Mouse (Mus musculus): ENCODE measurements around the gene Tfdp1. TPM values are rescaled to one million over a fixed set of nuclear protein-coding genes. Genes with fewer than 3 reads are reported as not detected.
A peak's percentile ranks its signal among the peaks of the same experiment; 100 is the strongest.

Gene Tfdp1
- polyA plus RNA-seq, 1 experiment = 44.9 TPM

DNA sequence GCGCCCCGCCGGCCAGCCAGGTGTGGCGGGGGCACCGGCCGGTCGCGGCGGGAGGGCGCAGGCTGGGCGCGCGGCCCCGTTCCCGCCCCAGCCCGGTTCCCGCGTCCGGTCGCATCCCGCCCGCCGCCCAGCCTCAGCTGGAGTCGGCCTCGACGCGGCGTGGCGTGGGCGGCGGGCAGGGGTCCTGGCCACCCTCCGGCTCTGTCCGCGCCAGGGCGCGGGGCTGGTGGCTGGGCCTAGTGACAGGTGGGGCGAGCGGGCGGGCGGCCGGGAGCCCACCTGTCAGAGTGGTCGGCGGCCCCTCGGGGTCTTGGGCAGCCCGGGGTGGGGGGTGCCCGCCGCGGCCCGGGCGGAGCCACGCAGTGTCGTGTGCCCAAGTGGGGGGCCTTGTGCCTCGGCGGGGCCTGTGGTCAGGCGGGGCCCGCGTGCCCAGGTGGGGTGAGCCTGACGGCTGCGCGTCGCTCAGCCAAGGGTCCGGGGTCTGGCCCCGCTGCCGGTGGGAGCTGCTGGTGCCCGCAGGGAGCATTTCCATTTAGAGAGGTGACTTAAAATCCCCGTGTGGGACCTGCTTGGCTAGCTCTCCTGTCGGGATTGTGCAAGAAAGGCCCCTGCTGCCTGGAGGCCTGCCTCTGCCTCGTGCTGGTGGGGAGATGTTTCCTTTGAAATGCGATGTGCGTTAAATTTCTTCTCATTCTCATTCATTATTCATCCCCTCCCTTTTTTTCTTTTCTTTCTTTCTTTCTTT lies 522 bp downstream of the Tfdp1 start:
- H3K27ac ChIP-seq (ENCODE audit: control insufficient read depth, insufficient read depth, low read depth, low read length) = peak overlapping the region; percentile 44
- H3K27me3 ChIP-seq (ENCODE audit: control insufficient read depth, insufficient read depth, low read length) = no peaks in the 10 kb centered on the region
- peak overlapping the region; percentile 65 for H3K4me3 ChIP-seq (ENCODE audit: control insufficient read depth, low read depth, low read length)
- H3K36me3 ChIP-seq (ENCODE audit: control insufficient read depth, insufficient read depth, low read length) = no peaks in the 10 kb centered on the region; the same call in 1 of the 2 replicates
- H3K4me1 ChIP-seq (ENCODE audit: control insufficient read depth, insufficient read depth, low read length) = peaks cover 4% of the 10 kb centered on the region
- TF ChIP-seq CTCF (IDR thresholded peaks at IDR 0.05; ENCODE audit: control insufficient read depth, insufficient read depth, insufficient replicate concordance, low read depth, low read length) (no peak), POLR2A (IDR thresholded peaks at IDR 0.05; ENCODE audit: control insufficient read depth, low read depth, low read length) (no peak)

- Histone ChIP-seq H3K4me3 (ENCODE audit: control insufficient read depth, low read depth, low read length) (peak overlapping the region; percentile 32; the same call in 1 of the 2 replicates), H3K27me3 (ENCODE audit: control insufficient read depth, insufficient read depth, low read length) (no peaks in the 10 kb centered on the region), H3K4me1 (ENCODE audit: control insufficient read depth, insufficient read depth, low read length) (peaks cover 4% of the 10 kb centered on the region), H3K36me3 (ENCODE audit: control insufficient read depth, insufficient read depth, low read length) (no peaks in the 10 kb centered on the region; the same call in 1 of the 2 replicates), H3K27ac (ENCODE audit: control insufficient read depth, insufficient read depth, low read depth, low read length) (no peak overlapping the region)
- TF ChIP-seq CTCF (IDR thresholded peaks at IDR 0.05; ENCODE audit: control insufficient read depth, insufficient read depth, insufficient replicate concordance, low read depth, low read length) (no peak), POLR2A (IDR thresholded peaks at IDR 0.05; ENCODE audit: control insufficient read depth, low read depth, low read length) (no peak)
These were observed 1.1 kb downstream of the Tfdp1 start for GRCm38 (mm10) chr8:13339646-13339990.

GRCm38 (mm10) chr8:13340650-13341049 lies 2.1 kb downstream of the Tfdp1 start:
- H3K4me3 ChIP-seq (ENCODE audit: control insufficient read depth, low read depth, low read length) = no peak overlapping the region
- H3K27me3 ChIP-seq (ENCODE audit: control insufficient read depth, insufficient read depth, low read length) = no peaks in the 10 kb centered on the region
- TF ChIP-seq CTCF (IDR thresholded peaks at IDR 0.05; ENCODE audit: control insufficient read depth, insufficient read depth, insufficient replicate concordance, low read depth, low read length) (0 out of 2 replicates have a peak, but pooled peaks have one; percentile 1), POLR2A (IDR thresholded peaks at IDR 0.05; ENCODE audit: control insufficient read depth, low read depth, low read length) (no peak)
- H3K4me1 ChIP-seq (ENCODE audit: control insufficient read depth, insufficient read depth, low read length) = peaks cover 4% of the 10 kb centered on the region
- no peaks in the 10 kb centered on the region; the same call in 1 of the 2 replicates for H3K36me3 ChIP-seq (ENCODE audit: control insufficient read depth, insufficient read depth, low read length)
- H3K27ac ChIP-seq (ENCODE audit: control insufficient read depth, insufficient read depth, low read depth, low read length) = no peak overlapping the region

DNA sequence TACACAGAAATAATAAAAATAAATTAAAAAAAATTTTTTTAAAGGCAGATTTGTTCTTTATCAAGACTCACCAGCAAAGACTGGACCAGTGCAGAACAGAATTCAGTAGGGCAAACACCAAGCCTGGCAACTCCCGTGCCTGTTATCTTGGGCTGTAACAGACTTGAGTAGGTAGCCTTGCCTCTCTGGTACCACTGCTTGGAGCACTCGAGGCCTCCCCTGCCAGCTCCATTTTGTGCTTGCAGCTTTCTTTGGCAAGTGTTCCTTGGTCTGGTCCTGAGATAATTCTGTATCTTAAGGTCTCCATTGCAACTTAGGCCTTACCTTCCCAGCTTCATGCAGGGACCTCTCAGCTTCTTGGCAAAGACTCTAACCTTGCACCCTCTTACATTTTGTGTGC lies 3.8 kb downstream of the Tfdp1 start:
- H3K36me3 ChIP-seq (ENCODE audit: control insufficient read depth, insufficient read depth, low read length) = no peaks in the 10 kb centered on the region; the same call in none of the 2 replicates
- H3K27me3 ChIP-seq (ENCODE audit: control insufficient read depth, insufficient read depth, low read length) = no peaks in the 10 kb centered on the region
- peaks cover 4% of the 10 kb centered on the region for H3K4me1 ChIP-seq (ENCODE audit: control insufficient read depth, insufficient read depth, low read length)
- H3K27ac ChIP-seq (ENCODE audit: control insufficient read depth, insufficient read depth, low read depth, low read length) = no peak overlapping the region
- TF ChIP-seq CTCF (IDR thresholded peaks at IDR 0.05; ENCODE audit: control insufficient read depth, insufficient read depth, insufficient replicate concordance, low read depth, low read length) = no peak
- no peak for TF ChIP-seq POLR2A (IDR thresholded peaks at IDR 0.05; ENCODE audit: control insufficient read depth, low read depth, low read length)
- no peak overlapping the region for H3K4me3 ChIP-seq (ENCODE audit: control insufficient read depth, low read depth, low read length)

GRCm38 (mm10) chr8:13343134-13343533 lies 4.6 kb downstream of the Tfdp1 start:
- H3K4me3 ChIP-seq (ENCODE audit: control insufficient read depth, low read depth, low read length) = no peak overlapping the region
- no peak overlapping the region for H3K27ac ChIP-seq (ENCODE audit: control insufficient read depth, insufficient read depth, low read depth, low read length)
- TF ChIP-seq POLR2A (IDR thresholded peaks at IDR 0.05; ENCODE audit: control insufficient read depth, low read depth, low read length) = no peak
- no peaks in the 10 kb centered on the region for H3K27me3 ChIP-seq (ENCODE audit: control insufficient read depth, insufficient read depth, low read length)
- H3K36me3 ChIP-seq (ENCODE audit: control insufficient read depth, insufficient read depth, low read length) = no peaks in the 10 kb centered on the region; the same call in none of the 2 replicates
- peaks cover 3% of the 10 kb centered on the region for H3K4me1 ChIP-seq (ENCODE audit: control insufficient read depth, insufficient read depth, low read length)

GRCm38 (mm10) chr8:13350052-13350451 lies 11.5 kb downstream of the Tfdp1 start:
- Histone ChIP-seq H3K36me3 (ENCODE audit: control insufficient read depth, insufficient read depth, low read length) (peaks cover 2% of the 10 kb centered on the region; the same call in 1 of the 2 replicates), H3K4me1 (ENCODE audit: control insufficient read depth, insufficient read depth, low read length) (no peaks in the 10 kb centered on the region), H3K27ac (ENCODE audit: control insufficient read depth, insufficient read depth, low read depth, low read length) (no peak overlapping the region), H3K4me3 (ENCODE audit: control insufficient read depth, low read depth, low read length) (no peak overlapping the region), H3K27me3 (ENCODE audit: control insufficient read depth, insufficient read depth, low read length) (no peaks in the 10 kb centered on the region)
- TF ChIP-seq POLR2A (IDR thresholded peaks at IDR 0.05; ENCODE audit: control insufficient read depth, low read depth, low read length) = no peak
- TF ChIP-seq CTCF (IDR thresholded peaks at IDR 0.05; ENCODE audit: control insufficient read depth, insufficient read depth, insufficient replicate concordance, low read depth, low read length) = no peak

DNA sequence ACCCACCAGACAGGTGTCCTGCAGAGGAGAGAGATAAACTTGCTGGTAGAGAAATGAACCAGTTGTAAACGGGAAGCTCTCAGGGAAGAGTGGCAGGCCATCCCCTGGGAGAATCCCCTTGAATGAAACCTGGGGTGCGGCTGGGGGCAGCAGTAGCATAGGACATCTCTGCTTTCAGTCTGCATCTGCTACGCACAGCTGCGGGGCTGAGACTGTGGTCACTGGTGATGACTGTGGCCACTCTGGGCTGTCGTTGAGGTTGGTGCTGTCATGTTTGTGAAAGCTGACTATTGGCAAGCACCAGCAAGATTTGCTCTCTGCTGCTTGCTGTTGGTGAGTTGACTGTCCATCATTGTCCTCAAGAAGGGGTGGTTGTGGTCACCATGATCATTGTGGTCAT lies 13.0 kb downstream of the Tfdp1 start:
- H3K36me3 ChIP-seq (ENCODE audit: control insufficient read depth, insufficient read depth, low read length) = peaks cover 4% of the 10 kb centered on the region
- H3K4me3 ChIP-seq (ENCODE audit: control insufficient read depth, low read depth, low read length) = no peak overlapping the region
- no peaks in the 10 kb centered on the region for H3K4me1 ChIP-seq (ENCODE audit: control insufficient read depth, insufficient read depth, low read length)
- TF ChIP-seq CTCF (IDR thresholded peaks at IDR 0.05; ENCODE audit: control insufficient read depth, insufficient read depth, insufficient replicate concordance, low read depth, low read length) (no peak), POLR2A (IDR thresholded peaks at IDR 0.05; ENCODE audit: control insufficient read depth, low read depth, low read length) (no peak)
- H3K27ac ChIP-seq (ENCODE audit: control insufficient read depth, insufficient read depth, low read depth, low read length) = no peak overlapping the region
- no peaks in the 10 kb centered on the region for H3K27me3 ChIP-seq (ENCODE audit: control insufficient read depth, insufficient read depth, low read length)

Data from testis, adult 2 months (tissue).